Mouse (Mus musculus) heart, postnatal 0 days (tissue): ENCODE measurements around the gene Ap1m2. TPM values are rescaled to one million over a fixed set of nuclear protein-coding genes. Genes with fewer than 3 reads are reported as not detected.

Experiments
- ATAC-seq: fragments of 200-750 bp; cut with Nextera tagmentation; 2 replicates; pipeline ENCODE4 v1.8.0; 2017; ENCODE audit warnings: low read depth, moderate number of reproducible peaks, moderate library complexity; ENCODE audit not compliant: insufficient read depth
- DNase-seq: peaks from one replicate; pipeline ENCODE4 v3.0.0-alpha.2; 2016; ENCODE audit warnings: low spot score
- H3K27ac ChIP-seq: fragments of 300-500 bp; sonication (generic); 2 replicates; pipeline ENCODE4 v1.5.1; 2014; ENCODE audit warnings: low read depth, mild to moderate bottlenecking
- H3K27me3 ChIP-seq: fragments of 300-500 bp; sonication (generic); 2 replicates; pipeline ENCODE4 v1.6.1; 2014; ENCODE audit warnings: low read length, mixed read lengths; ENCODE audit not compliant: control insufficient read depth, insufficient read depth
- H3K36me3 ChIP-seq: fragments of 300-500 bp; sonication (generic); replicated peaks from 2 replicates; pipeline ENCODE4 v1.6.1; 2014; ENCODE audit warnings: low read length, mixed read lengths; ENCODE audit not compliant: control insufficient read depth, insufficient read depth
- H3K4me1 ChIP-seq: fragments of 300-500 bp; sonication (generic); 2 replicates; pipeline ENCODE4 v1.6.1; 2014; ENCODE audit warnings: antibody characterized with exemption; ENCODE audit not compliant: control insufficient read depth, insufficient read depth
- H3K4me2 ChIP-seq: fragments of 300-500 bp; sonication (generic); 2 replicates; pipeline ENCODE4 v1.6.1; 2014; ENCODE audit warnings: low read depth, mild to moderate bottlenecking, low read length, moderate library complexity
- H3K4me3 ChIP-seq: fragments of 300-500 bp; sonication (generic); 2 replicates; pipeline ENCODE4 v1.5.1; 2014; ENCODE audit warnings: low read depth, low read length
- H3K9ac ChIP-seq: fragments of 300-500 bp; sonication (generic); replicated peaks from 2 replicates; pipeline ENCODE4 v1.6.1; 2014; ENCODE audit warnings: low read depth, low read length, mixed read lengths
- H3K9me3 ChIP-seq: fragments of 300-500 bp; sonication (generic); replicated peaks from 2 replicates; pipeline ENCODE4 v1.6.1; 2016; ENCODE audit warnings: low read length; ENCODE audit not compliant: control insufficient read depth
- CTCF ChIP-seq: IDR thresholded peaks from 2 replicates; pipeline ENCODE4 v1.5.1; 2016; ENCODE audit warnings: antibody characterized with exemption, control low read depth, low read depth
- EP300 ChIP-seq: IDR thresholded peaks from 2 replicates; pipeline ENCODE4 v1.6.1; 2016; ENCODE audit warnings: antibody characterized with exemption, low read depth
- WGBS: fragments of 180-500 bp; shearing (Covaris S2); extraction: QIAGEN DNeasy Blood & Tissue Kit; methylation state at CpG from one replicate; pipeline ENCODE4 v1.1.7; 2014; 5-methylcytosine and 5-hydroxymethylcytosine counted together
- polyA plus RNA-seq: library from polyadenylated mRNA; unstranded; fragments of >200 nt; fragmentation: Nextera tagmentation; extraction: Ambion mirVana; gene quantifications from 2 replicates; pipeline ENCODE4 v1.2.1, GENCODE M21; 2015
- total RNA-seq: library from RNA; depleted of rRNA; stranded (reverse); fragments of >200 nt; gene quantifications from 2 replicates; pipeline ENCODE4 v1.2.3, GENCODE M21; 2014; ENCODE audit warnings: low replicate concordance

The Ap1m2 gene
- total and polyA plus RNA-seq, 2 experiments from 2014 or later, result 0.57 TPM; not detected in 1

DNA sequence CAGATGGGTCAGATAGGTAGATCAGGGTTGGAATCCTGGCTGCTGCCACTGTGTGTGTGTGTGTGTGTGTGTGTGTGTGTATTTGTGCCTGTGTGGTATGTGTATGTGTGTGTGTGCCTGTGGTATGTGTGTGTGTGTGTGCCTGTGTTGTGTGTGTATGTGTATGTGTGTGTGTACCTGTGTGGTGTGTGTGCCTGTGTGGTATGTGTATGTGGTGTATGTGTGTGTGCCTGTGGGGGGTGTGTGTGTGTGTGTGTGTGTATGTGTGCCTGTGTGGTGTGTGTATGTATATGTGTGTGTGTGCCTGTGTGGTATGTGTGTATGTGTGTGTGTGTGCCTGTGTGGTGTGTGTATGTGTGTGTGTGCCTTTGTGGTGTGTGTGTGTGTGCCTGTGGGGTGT, 57.4 kb downstream of the Ap1m2 start:
- ATAC-seq (no peak), DNase-seq (no peak)
- H3K9ac ChIP-seq, result no peak overlapping the region
- H3K27me3 ChIP-seq, result peaks cover 21% of the 10 kb centered on the region
- no peak overlapping the region for H3K4me3 ChIP-seq
- no peak for TF ChIP-seq CTCF
- no peak for TF ChIP-seq EP300
- H3K36me3 ChIP-seq, result no peaks in the 10 kb centered on the region
- no peaks in the 10 kb centered on the region for H3K9me3 ChIP-seq
- no peaks in the 10 kb centered on the region for H3K4me1 ChIP-seq
- H3K27ac ChIP-seq, result no peak overlapping the region
- H3K4me2 ChIP-seq, result no peak overlapping the region

GRCm38 (mm10) chr9:21251116-21251735, 60.9 kb downstream of the Ap1m2 start:
- ATAC-seq, result no peak
- Histone ChIP-seq H3K4me1 (no peaks in the 10 kb centered on the region), H3K9me3 (no peaks in the 10 kb centered on the region), H3K4me2 (no peak overlapping the region), H3K36me3 (no peaks in the 10 kb centered on the region), H3K4me3 (no peak overlapping the region), H3K27ac (no peak overlapping the region), H3K27me3 (peaks cover 51% of the 10 kb centered on the region), H3K9ac (no peak overlapping the region)
- 64% methylated on average over 13 of the region's 13 CpGs for WGBS
- DNase-seq, result no peak
- TF ChIP-seq CTCF, result no peak
- no peak for TF ChIP-seq EP300

GRCm38 (mm10) chr9:21250509-21250908, 61.6 kb downstream of the Ap1m2 start:
- TF ChIP-seq CTCF, result no peak
- TF ChIP-seq EP300, result no peak
- H3K4me1 ChIP-seq, result no peaks in the 10 kb centered on the region
- no peaks in the 10 kb centered on the region for H3K9me3 ChIP-seq
- no peaks in the 10 kb centered on the region for H3K36me3 ChIP-seq
- H3K9ac ChIP-seq, result no peak overlapping the region
- DNase-seq (no peak), ATAC-seq (no peak)
- H3K4me2 ChIP-seq, result no peak overlapping the region
- H3K27me3 ChIP-seq, result peaks cover 58% of the 10 kb centered on the region
- H3K4me3 ChIP-seq, result no peak overlapping the region
- 48% methylated on average over 2 of the region's 2 CpGs for WGBS
- H3K27ac ChIP-seq, result no peak overlapping the region

DNA sequence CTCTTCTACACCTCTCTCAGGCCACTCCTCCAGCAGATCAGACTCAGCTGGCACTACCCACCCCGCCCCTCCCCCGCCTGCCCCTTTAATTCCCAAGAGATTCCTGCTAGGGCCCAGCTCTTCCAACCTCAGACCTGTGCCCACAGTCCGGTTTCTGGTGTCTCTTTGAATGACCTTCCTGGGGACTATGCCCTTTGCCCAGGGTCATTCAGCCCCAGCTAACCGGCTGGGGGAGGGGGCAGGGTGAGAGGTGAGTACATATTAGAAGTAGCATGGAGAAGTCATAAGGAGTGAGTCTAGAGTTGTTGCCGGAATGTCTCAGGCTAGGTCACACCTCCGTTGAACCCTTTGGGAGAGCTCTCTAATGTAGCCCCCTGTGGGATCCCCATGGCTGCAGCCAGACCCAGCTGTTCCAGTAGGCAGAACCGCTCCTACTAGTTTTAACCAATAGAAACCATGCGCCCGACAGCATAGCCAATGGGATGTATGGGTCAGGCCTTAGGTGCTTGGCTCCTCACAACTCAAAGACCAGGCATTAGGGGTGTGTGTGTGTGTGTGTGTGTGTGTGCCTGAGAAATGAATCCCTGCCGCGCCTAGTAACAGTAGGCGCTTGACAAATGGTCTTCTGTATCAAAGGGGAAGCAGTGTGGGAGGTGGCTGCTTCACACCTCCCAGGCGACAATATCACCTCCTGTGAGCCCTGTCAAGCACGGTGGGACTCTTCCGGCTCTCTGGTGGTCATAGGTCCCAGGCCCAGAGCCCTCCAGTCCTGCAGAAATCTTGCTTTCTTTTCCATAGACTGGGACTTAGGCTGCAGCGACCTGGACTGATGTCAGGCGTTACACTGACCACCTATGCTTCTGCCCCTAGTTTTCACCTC, 62.3 kb downstream of the Ap1m2 start:
- no peak; the same call in 1 of the 2 replicates for ATAC-seq
- H3K9me3 ChIP-seq, result no peaks in the 10 kb centered on the region
- TF ChIP-seq CTCF, result no peak
- no peak for TF ChIP-seq EP300
- peaks cover 64% of the 10 kb centered on the region for H3K27me3 ChIP-seq
- DNase-seq, result no peak
- H3K9ac ChIP-seq, result no peak overlapping the region
- H3K36me3 ChIP-seq, result no peaks in the 10 kb centered on the region
- no peak overlapping the region for H3K4me3 ChIP-seq
- H3K4me2 ChIP-seq, result no peak overlapping the region
- H3K27ac ChIP-seq, result no peak overlapping the region
- H3K4me1 ChIP-seq, result 0 out of 2 replicates have a peak, but pooled peaks cover 2% of the 10 kb centered on the region
- 32% methylated on average over 17 of the region's 17 CpGs for WGBS

GRCm38 (mm10) chr9:21248326-21248725, 63.8 kb downstream of the Ap1m2 start, which contains the start of gene S1pr5:
Gene S1pr5 (minus strand): TSS chr9:21248443.
- Histone ChIP-seq H3K27ac (no peak within 1 kb of the TSS), H3K27me3 (peaks cover 80% of the 10 kb centered on the region), H3K4me3 (peak within 1 kb of the TSS; percentile 17), H3K4me1 (peaks cover 13% of the 10 kb centered on the region), H3K9me3 (no peaks in the 10 kb centered on the region), H3K36me3 (no peaks in the 10 kb centered on the region), H3K9ac (no peak within 1 kb of the TSS), H3K4me2 (peak within 1 kb of the TSS; percentile 51)
- ATAC-seq (no peak), DNase-seq (no peak)
- 3% methylated on average over 30 of the region's 30 CpGs for WGBS
- TF ChIP-seq EP300 (no peak), CTCF (no peak)
